Mouse (Mus musculus) myocyte (in vitro differentiated cells): ENCODE measurements around the gene Kcnk7.
A peak's percentile ranks its signal among the peaks of the same experiment; 100 is the strongest.

Experiments
- CEBPB ChIP-seq: IDR thresholded peaks from 2 replicates; pipeline ENCODE4 v1.6.1; 2011; ENCODE audit warnings: mild to moderate bottlenecking, moderate library complexity; ENCODE audit not compliant: poor library complexity, insufficient read depth, severe bottlenecking
- E2F4 ChIP-seq: IDR thresholded peaks from one replicate; pipeline ENCODE4 v1.6.1; 2011; ENCODE audit warnings: mild to moderate bottlenecking, control low read depth, moderate library complexity; ENCODE audit not compliant: insufficient read depth
- MAX ChIP-seq: IDR thresholded peaks from one replicate; pipeline ENCODE4 v1.6.1; 2011; ENCODE audit warnings: low read depth, mild to moderate bottlenecking, control low read depth
- MYOD1 ChIP-seq, 3 experiments: IDR thresholded peaks; one replicate each; pipeline ENCODE4 v1.6.1; 2011; ENCODE audit warnings: control low read depth in 2 of 3, low read depth in 2 of 3, mild to moderate bottlenecking in 2 of 3, moderate library complexity in 1 of 3; ENCODE audit not compliant: insufficient read length in 2 of 3, control insufficient read depth in 1 of 3
- MYOG ChIP-seq, 3 experiments: IDR thresholded peaks; one replicate each; pipeline ENCODE4 v1.6.1; 2011; ENCODE audit warnings: control low read depth in 2 of 3, low read depth in 2 of 3, mild to moderate bottlenecking in 2 of 3; ENCODE audit not compliant: insufficient read length in 2 of 3, control insufficient read depth in 1 of 3, insufficient read depth in 1 of 3
- POLR2A ChIP-seq: IDR thresholded peaks from one replicate; pipeline ENCODE4 v1.6.1; 2011; ENCODE audit warnings: low read depth, mild to moderate bottlenecking, control low read depth, moderate library complexity; ENCODE audit not compliant: insufficient read length
- POLR2AphosphoS2 ChIP-seq: IDR thresholded peaks from one replicate; pipeline ENCODE4 v1.6.1; 2011; ENCODE audit warnings: low read depth, control low read depth; ENCODE audit not compliant: insufficient read length
- REST ChIP-seq: IDR thresholded peaks from one replicate; pipeline ENCODE4 v1.6.1; 2011; ENCODE audit warnings: mild to moderate bottlenecking, control low read depth, moderate library complexity; ENCODE audit not compliant: insufficient read depth, insufficient read length
- SRF ChIP-seq: IDR thresholded peaks from one replicate; pipeline ENCODE4 v1.6.1; 2011; ENCODE audit warnings: low read depth; ENCODE audit not compliant: control insufficient read depth, insufficient read length
- TCF12 ChIP-seq: IDR thresholded peaks from one replicate; pipeline ENCODE4 v1.6.1; 2011; ENCODE audit warnings: mild to moderate bottlenecking, control low read depth; ENCODE audit not compliant: poor library complexity, insufficient read depth, severe bottlenecking
- TCF3 ChIP-seq: IDR thresholded peaks from one replicate; pipeline ENCODE4 v1.6.1; 2011; ENCODE audit warnings: low read depth, control low read depth; ENCODE audit not compliant: insufficient read length
- USF1 ChIP-seq: IDR thresholded peaks from one replicate; pipeline ENCODE4 v1.6.1; 2011; ENCODE audit warnings: low read depth, mild to moderate bottlenecking, control low read depth, moderate library complexity

GRCm38 (mm10) chr19:5741641-5742240, 37.6 kb downstream of the Kcnk7 start:
- no peak for TF ChIP-seq MAX
- TF ChIP-seq POLR2AphosphoS2: no peak
- peak; percentile 67 for TF ChIP-seq POLR2A
- no peak for TF ChIP-seq USF1
- TF ChIP-seq TCF12: no peak
- no peak for TF ChIP-seq TCF3
- peak in 1 of 3 experiments; percentile 23 for TF ChIP-seq MYOD1 (IDR thresholded peaks at IDR 0.05; ENCODE audit: control insufficient read depth in 1 of 3, insufficient read length in 2 of 3, low read depth in 2 of 3)
- TF ChIP-seq MYOG (IDR thresholded peaks at IDR 0.05; ENCODE audit: control insufficient read depth in 1 of 3, insufficient read depth in 1 of 3, insufficient read length in 2 of 3, low read depth in 2 of 3): peak in 1 of 3 experiments; percentile 63
- TF ChIP-seq E2F4: no peak
- TF ChIP-seq SRF: no peak
- TF ChIP-seq REST: no peak
- TF ChIP-seq CEBPB: no peak
